Mouse (Mus musculus) brain, embryonic 14.5 days (tissue): ENCODE measurements around the gene Ryk.

Experiments used
- CTCF ChIP-seq: fragments of 200-500 bp; IDR thresholded peaks from 2 replicates; pipeline ENCODE4 v1.5.1; 2012; ENCODE audit warnings: inconsistent platforms, mild to moderate bottlenecking, moderate library complexity, borderline replicate concordance; ENCODE audit not compliant: insufficient read depth, insufficient read length; ENCODE audit errors: extremely low read depth
- POLR2A ChIP-seq: fragments of 200-500 bp; IDR thresholded peaks from 2 replicates; pipeline ENCODE4 v1.6.1; 2012; ENCODE audit warnings: mild to moderate bottlenecking, inconsistent platforms, borderline replicate concordance; ENCODE audit not compliant: poor library complexity, insufficient read depth, insufficient read length, severe bottlenecking; ENCODE audit errors: extremely low read depth

- no peak for TF ChIP-seq CTCF
- TF ChIP-seq POLR2A = no peak
These were observed 11.6 kb downstream of the Ryk start for GRCm38 (mm10) chr9:102846348-102846747.
